ENCODE assay signal across 9 mouse cellular contexts in genomic region chr17:3446191-3446950, GRCm38 (mm10).
DNase-seq lines count a peak whose midpoint lies in the region; ATAC-seq and TF ChIP-seq lines count a peak whose summit lies in the region.
"Had no signal": no experiment of that assay in that cellular context is flagged by ENCODE, and none has a peak within 500 bp of the region (broad histone marks: within the 10 kb centered on the region; RNA-seq: fewer than 3 reads in every experiment).

No protein-coding gene starts in this region.

- peak; percentile 59 for TF ChIP-seq CTCF in forebrain, postnatal 0 days (IDR thresholded peaks at IDR 0.05; ENCODE audit: low read depth)

- no peaks in the 10 kb centered on the region for H3K9me3 ChIP-seq in forebrain, postnatal 0 days (ENCODE audit: low read length)
- H3K9me3 ChIP-seq in forebrain, embryonic 12.5 days = no peaks in the 10 kb centered on the region
- H3K9me3 ChIP-seq: neural tube, embryonic 13.5 days had no signal

- H3K4me3 ChIP-seq in forebrain, postnatal 0 days (ENCODE audit: low read depth, low read length) = no peak overlapping the region
- H3K4me3 ChIP-seq in forebrain, embryonic 12.5 days (replicated peaks) = no peak overlapping the region
- H3K4me3 ChIP-seq: neural tube, embryonic 13.5 days had no signal

- ATAC-seq in forebrain, postnatal 0 days = no peak
- no peak for ATAC-seq in forebrain, embryonic 12.5 days (ENCODE audit: low FRiP score)

- H3K27ac ChIP-seq in forebrain, postnatal 0 days (ENCODE audit: low read depth, low read length) = no peak overlapping the region
- H3K27ac ChIP-seq in forebrain, embryonic 12.5 days = no peak overlapping the region
- H3K27ac ChIP-seq: neural tube, embryonic 13.5 days had no signal

- H3K4me2 ChIP-seq in forebrain, postnatal 0 days (ENCODE audit: low read depth) = no peak overlapping the region
- H3K4me2 ChIP-seq in forebrain, embryonic 12.5 days = no peak overlapping the region
- H3K4me2 ChIP-seq: neural tube, embryonic 13.5 days had no signal

- H3K4me1 ChIP-seq in forebrain, postnatal 0 days (ENCODE audit: insufficient read depth) = peaks cover 4% of the 10 kb centered on the region; the same call in 1 of the 2 replicates
- H3K4me1 ChIP-seq in forebrain, embryonic 12.5 days = peaks cover 9% of the 10 kb centered on the region

- no peaks in the 10 kb centered on the region for H3K27me3 ChIP-seq in forebrain, postnatal 0 days (ENCODE audit: insufficient read depth, low read length)
- peaks cover 8% of the 10 kb centered on the region; the same call in 1 of the 2 replicates for H3K27me3 ChIP-seq in forebrain, embryonic 12.5 days
- H3K27me3 ChIP-seq: neural tube, embryonic 13.5 days had no signal

- DNase-seq in forebrain, postnatal 0 days = peak; percentile 71
- DNase-seq in ovary, postnatal 14 days (ENCODE audit: low spot score) = peak; percentile 31
- no peak for DNase-seq in ovary, postnatal 10 days (ENCODE audit: low spot score)
- peak; percentile 39 for DNase-seq in heart, adult 8-10 months (ENCODE audit: low spot score)
- peak; percentile 17 to 77 for DNase-seq in layer of hippocampus, postnatal 14 days (ENCODE audit: low spot score in 2 of 2)
- DNase-seq in urinary bladder, adult 2 months (ENCODE audit: low spot score) = no peak
- DNase-seq in urinary bladder, adult 18-20 months (ENCODE audit: low spot score in 2 of 2) = no peak

- H3K9ac ChIP-seq in forebrain, postnatal 0 days = no peak overlapping the region
- H3K9ac ChIP-seq in forebrain, embryonic 12.5 days = no peak overlapping the region
- H3K9ac ChIP-seq: neural tube, embryonic 13.5 days had no signal

- WGBS in forebrain, postnatal 0 days = 46% methylated on average over 8 of the region's 8 CpGs
- WGBS in forebrain, embryonic 12.5 days = 57% methylated on average over 8 of the region's 8 CpGs

- H3K36me3 ChIP-seq in forebrain, postnatal 0 days (ENCODE audit: insufficient read depth) = peaks cover 13% of the 10 kb centered on the region; the same call in 1 of the 2 replicates
- no peaks in the 10 kb centered on the region for H3K36me3 ChIP-seq in forebrain, embryonic 12.5 days (replicated peaks)

Comparison
In these comparisons a context has a peak if more than half of its experiments do, and no peak if none do; other contexts are left out.
1. DNase-seq: peak in forebrain, postnatal 0 days (single experiment), ovary, postnatal 14 days (single experiment), heart, adult 8-10 months (single experiment) and layer of hippocampus, postnatal 14 days (2 of 2); none in ovary, postnatal 10 days (single experiment), urinary bladder, adult 2 months (single experiment) and urinary bladder, adult 18-20 months (0 of 2).